Mouse (Mus musculus): Measurements from ENCODE around the gene Frmpd4.
A peak's percentile ranks its signal among the peaks of the same experiment; 100 is the strongest.

The Frmpd4 gene

GRCm38 (mm10) chrX:167597639-167598217 is 979.3 kb downstream of the Frmpd4 start:
- peak; percentile 4 for DNase-seq (ENCODE audit: low read depth, low spot score)

GRCm38 (mm10) chrX:167552827-167553226 is 1024.2 kb downstream of the Frmpd4 start:
- DNase-seq (ENCODE audit: low read depth, low spot score), result no peak

- no peak for DNase-seq (ENCODE audit: low read depth, low spot score)
These were observed 1053.9 kb downstream of the Frmpd4 start for GRCm38 (mm10) chrX:167523151-167523550.

- DNase-seq (ENCODE audit: low read depth, low spot score), result no peak
These were observed 1054.5 kb downstream of the Frmpd4 start for GRCm38 (mm10) chrX:167522528-167522927.

GRCm38 (mm10) chrX:167518440-167518839 is 1058.6 kb downstream of the Frmpd4 start:
- DNase-seq (ENCODE audit: low read depth, low spot score), result no peak

- peak; percentile 72 for DNase-seq (ENCODE audit: low read depth, low spot score)
These were observed 1079.3 kb downstream of the Frmpd4 start for GRCm38 (mm10) chrX:167497780-167498179.

GRCm38 (mm10) chrX:167492265-167492664 is 1084.8 kb downstream of the Frmpd4 start:
- no peak for DNase-seq (ENCODE audit: low read depth, low spot score)

GRCm38 (mm10) chrX:167491589-167492207 is 1085.3 kb downstream of the Frmpd4 start:
- DNase-seq (ENCODE audit: low read depth, low spot score), result no peak

- DNase-seq (ENCODE audit: low read depth, low spot score), result no peak
These were observed 1093.4 kb downstream of the Frmpd4 start for GRCm38 (mm10) chrX:167483409-167484177.

- no peak for DNase-seq (ENCODE audit: low read depth, low spot score)
These were observed 1099.4 kb downstream of the Frmpd4 start for GRCm38 (mm10) chrX:167477636-167478035.

- no peak for DNase-seq (ENCODE audit: low read depth, low spot score)
These were observed 1142.1 kb downstream of the Frmpd4 start for GRCm38 (mm10) chrX:167434883-167435282.

GRCm38 (mm10) chrX:167433950-167434349 is 1143.1 kb downstream of the Frmpd4 start:
- DNase-seq (ENCODE audit: low read depth, low spot score), result no peak
